Mouse (Mus musculus) liver, embryonic 14.5 days (tissue): Measurements from ENCODE around the gene Git2.

Experiments used
- CTCF ChIP-seq: IDR thresholded peaks from 2 replicates; pipeline ENCODE4 v1.5.1; 2016; ENCODE audit warnings: antibody characterized with exemption, low read depth, control low read depth
- EP300 ChIP-seq: IDR thresholded peaks from 2 replicates; pipeline ENCODE4 v1.6.1; 2016; ENCODE audit warnings: antibody characterized with exemption, low read depth

DNA sequence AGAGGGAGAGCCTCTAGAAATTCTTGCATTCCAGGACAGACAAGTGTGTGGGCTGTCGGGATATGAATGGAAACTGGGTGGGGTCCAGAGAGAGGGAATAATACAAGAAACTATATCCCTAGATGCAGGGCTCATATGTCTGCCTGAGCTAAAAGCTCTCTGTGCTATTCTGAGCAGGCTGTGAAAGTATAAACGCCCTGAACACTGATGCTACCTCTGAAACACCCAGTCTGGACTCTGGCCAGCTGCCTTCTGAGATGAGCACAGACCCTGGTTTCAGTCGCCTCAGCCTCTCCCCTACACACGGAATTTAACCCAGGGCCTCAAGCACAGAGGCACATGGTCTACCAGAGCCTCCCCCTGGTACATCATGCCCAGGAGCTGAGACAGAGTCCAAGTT lies 34.7 kb downstream of the Git2 start:
- no peak for TF ChIP-seq CTCF
- no peak for TF ChIP-seq EP300
